Mouse (Mus musculus) hindbrain, embryonic 14.5 days (tissue): Measurements from ENCODE around the gene Plxnc1. TPM values are rescaled to one million over a fixed set of nuclear protein-coding genes. Genes with fewer than 3 reads are reported as not detected.

Experiments used
- ATAC-seq: fragments of 200-750 bp; cut with Nextera tagmentation; 2 replicates; pipeline ENCODE4 v1.8.0; 2017; ENCODE audit warnings: moderate number of reproducible peaks, mild to moderate bottlenecking, moderate TSS enrichment, moderate library complexity; ENCODE audit not compliant: low FRiP score
- DNase-seq: peaks from one replicate; pipeline ENCODE4 v3.0.0-alpha.2; 2015; ENCODE audit warnings: low spot score
- H3K27ac ChIP-seq: fragments of 300-500 bp; sonication (generic); 2 replicates; pipeline ENCODE4 v1.5.1; 2014; ENCODE audit warnings: mild to moderate bottlenecking, moderate library complexity
- H3K27me3 ChIP-seq: fragments of 300-500 bp; sonication (generic); 2 replicates; pipeline ENCODE4 v1.6.1; 2014; ENCODE audit warnings: mild to moderate bottlenecking, low read length, mixed read lengths; ENCODE audit not compliant: control insufficient read depth, insufficient read depth
- H3K36me3 ChIP-seq: fragments of 300-500 bp; sonication (generic); replicated peaks from 2 replicates; pipeline ENCODE4 v1.6.1; 2014; ENCODE audit not compliant: control insufficient read depth, insufficient read depth
- H3K4me1 ChIP-seq: fragments of 300-500 bp; sonication (generic); replicated peaks from 2 replicates; pipeline ENCODE4 v1.6.1; 2014; ENCODE audit warnings: antibody characterized with exemption, low read length, mixed read lengths; ENCODE audit not compliant: control insufficient read depth, insufficient read depth
- H3K4me2 ChIP-seq: fragments of 300-500 bp; sonication (generic); replicated peaks from 2 replicates; pipeline ENCODE4 v1.6.1; 2014; ENCODE audit warnings: mild to moderate bottlenecking, moderate library complexity
- H3K4me3 ChIP-seq: fragments of 300-500 bp; sonication (generic); replicated peaks from 2 replicates; pipeline ENCODE4 v1.5.1; 2014; ENCODE audit warnings: mild to moderate bottlenecking, low read length
- H3K9ac ChIP-seq: fragments of 300-500 bp; sonication (generic); 2 replicates; pipeline ENCODE4 v1.6.1; 2014
- H3K9me3 ChIP-seq: fragments of 300-500 bp; sonication (generic); 2 replicates; pipeline ENCODE4 v1.6.1; 2016; ENCODE audit warnings: low read length; ENCODE audit not compliant: control insufficient read depth
- WGBS: fragments of 180-500 bp; shearing (Covaris S2); extraction: QIAGEN DNeasy Blood & Tissue Kit; methylation state at CpG from one replicate; pipeline ENCODE4 v1.1.7; 2014; 5-methylcytosine and 5-hydroxymethylcytosine counted together
- polyA plus RNA-seq: library from polyadenylated mRNA; unstranded; fragments of >200 nt; fragmentation: Nextera tagmentation; extraction: Ambion mirVana; gene quantifications from 2 replicates; pipeline ENCODE4 v1.2.1, GENCODE M21; 2014

Plxnc1 gene
- polyA plus RNA-seq, 1 experiment from 2014 or later, result 15.5 TPM

DNA sequence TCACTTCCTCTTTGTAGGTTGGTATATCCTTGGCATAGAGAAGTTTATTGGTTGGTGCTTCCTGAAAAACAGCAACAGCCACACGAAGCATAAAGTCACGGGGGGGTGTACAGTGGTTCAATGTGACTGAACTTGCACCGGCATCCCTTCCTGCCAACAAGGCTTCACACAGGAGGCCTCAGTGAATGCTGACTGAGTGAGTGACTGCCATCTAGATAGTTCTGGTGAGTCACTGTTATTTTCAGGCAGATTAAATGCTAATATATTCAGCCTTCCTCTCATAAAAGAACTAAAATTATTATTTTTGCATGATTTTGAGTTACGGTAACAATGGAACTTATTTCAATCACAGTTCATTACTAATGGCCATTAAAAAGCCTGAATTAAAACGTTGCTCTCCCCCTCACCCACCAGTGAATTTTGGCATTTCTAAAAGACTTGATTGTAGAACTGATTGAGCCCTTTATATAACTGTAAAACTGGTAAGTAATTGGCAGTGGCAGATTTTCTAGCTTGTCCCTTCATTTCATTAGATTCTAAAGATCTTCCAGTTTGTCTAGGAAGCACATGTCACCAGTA lies 149.9 kb downstream of the Plxnc1 start:
- H3K27ac ChIP-seq, result no peak overlapping the region
- no peak overlapping the region for H3K4me3 ChIP-seq
- H3K4me2 ChIP-seq, result no peak overlapping the region
- H3K27me3 ChIP-seq, result no peaks in the 10 kb centered on the region
- 88% methylated on average over 5 of the region's 5 CpGs for WGBS
- peaks cover 72% of the 10 kb centered on the region for H3K36me3 ChIP-seq
- DNase-seq (no peak), ATAC-seq (no peak)
- H3K9me3 ChIP-seq, result no peaks in the 10 kb centered on the region
- H3K9ac ChIP-seq, result no peak overlapping the region
- no peaks in the 10 kb centered on the region for H3K4me1 ChIP-seq

GRCm38 (mm10) chr10:94793914-94794313 lies 150.7 kb downstream of the Plxnc1 start:
- no peak for ATAC-seq
- H3K4me1 ChIP-seq, result no peaks in the 10 kb centered on the region
- 98% methylated on average over 3 of the region's 3 CpGs for WGBS
- H3K27ac ChIP-seq, result no peak overlapping the region
- peaks cover 68% of the 10 kb centered on the region for H3K36me3 ChIP-seq
- H3K9ac ChIP-seq, result no peak overlapping the region
- no peak overlapping the region for H3K4me3 ChIP-seq
- H3K9me3 ChIP-seq, result no peaks in the 10 kb centered on the region
- H3K27me3 ChIP-seq, result no peaks in the 10 kb centered on the region
- no peak for DNase-seq
- no peak overlapping the region for H3K4me2 ChIP-seq

DNA sequence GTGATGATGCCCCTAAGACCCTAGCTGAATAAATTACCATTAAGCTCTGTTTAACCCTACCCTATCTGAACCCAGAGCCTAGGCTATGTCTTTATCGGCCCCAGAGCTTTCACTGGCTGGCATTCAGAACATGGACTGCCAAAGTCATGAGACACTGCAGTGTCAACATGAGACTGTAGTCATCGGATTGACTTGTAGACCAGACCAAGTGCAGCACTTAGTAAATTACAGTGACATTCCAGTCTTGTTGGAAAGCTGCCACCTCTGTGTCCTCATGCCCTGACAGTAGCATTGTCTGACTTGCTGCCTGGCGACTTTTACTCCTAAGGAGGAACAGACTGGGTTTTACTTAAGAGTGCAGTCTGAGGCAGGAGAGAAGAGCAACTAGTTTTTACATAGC lies 155.4 kb downstream of the Plxnc1 start:
- 65% methylated on average over 3 of the region's 3 CpGs for WGBS
- no peak overlapping the region for H3K4me3 ChIP-seq
- DNase-seq (no peak), ATAC-seq (no peak)
- H3K27ac ChIP-seq, result no peak overlapping the region
- H3K9ac ChIP-seq, result no peak overlapping the region
- H3K9me3 ChIP-seq, result no peaks in the 10 kb centered on the region
- no peaks in the 10 kb centered on the region for H3K27me3 ChIP-seq
- H3K4me1 ChIP-seq, result no peaks in the 10 kb centered on the region
- H3K36me3 ChIP-seq, result peaks cover 39% of the 10 kb centered on the region
- H3K4me2 ChIP-seq, result no peak overlapping the region

GRCm38 (mm10) chr10:94780618-94781262 lies 163.9 kb downstream of the Plxnc1 start:
- 81% methylated on average over 3 of the region's 3 CpGs for WGBS

DNA sequence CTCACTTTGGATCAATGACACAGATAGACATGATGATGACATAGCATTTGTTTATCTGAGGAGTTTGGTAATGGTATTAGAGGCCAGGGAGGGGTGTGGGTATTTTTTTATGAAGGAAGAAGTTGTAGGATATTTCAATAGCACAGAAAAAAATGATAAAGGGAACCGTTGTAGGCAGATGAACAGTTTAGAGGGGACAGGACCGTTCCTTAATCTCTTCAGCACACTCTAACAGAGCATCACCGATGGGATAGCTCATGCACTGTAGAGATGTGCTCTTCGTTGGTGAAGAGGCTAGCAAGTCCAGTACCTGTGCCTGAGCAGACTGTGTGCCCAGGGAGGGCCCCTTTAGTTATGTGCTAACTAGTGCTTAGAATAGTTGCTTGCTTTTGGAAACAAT lies 165.3 kb downstream of the Plxnc1 start:
- DNase-seq, result no peak
- no peak for ATAC-seq
- Histone ChIP-seq H3K4me1 (no peaks in the 10 kb centered on the region), H3K4me2 (no peak overlapping the region), H3K27ac (no peak overlapping the region), H3K4me3 (no peak overlapping the region), H3K9ac (no peak overlapping the region), H3K27me3 (no peaks in the 10 kb centered on the region), H3K9me3 (no peaks in the 10 kb centered on the region), H3K36me3 (peaks cover 5% of the 10 kb centered on the region; the same call in 1 of the 2 replicates)
- 98% methylated on average over 4 of the region's 4 CpGs for WGBS

More at GRCm38 (mm10) chr10:94780618-94781262, 163.9 kb downstream of the Plxnc1 start:
- DNase-seq (no peak), ATAC-seq (no peak)
- Histone ChIP-seq H3K9ac (no peak overlapping the region), H3K27ac (no peak overlapping the region), H3K36me3 (peaks cover 5% of the 10 kb centered on the region; the same call in 1 of the 2 replicates), H3K4me3 (no peak overlapping the region), H3K27me3 (no peaks in the 10 kb centered on the region), H3K9me3 (no peaks in the 10 kb centered on the region), H3K4me1 (no peaks in the 10 kb centered on the region), H3K4me2 (no peak overlapping the region)

DNA sequence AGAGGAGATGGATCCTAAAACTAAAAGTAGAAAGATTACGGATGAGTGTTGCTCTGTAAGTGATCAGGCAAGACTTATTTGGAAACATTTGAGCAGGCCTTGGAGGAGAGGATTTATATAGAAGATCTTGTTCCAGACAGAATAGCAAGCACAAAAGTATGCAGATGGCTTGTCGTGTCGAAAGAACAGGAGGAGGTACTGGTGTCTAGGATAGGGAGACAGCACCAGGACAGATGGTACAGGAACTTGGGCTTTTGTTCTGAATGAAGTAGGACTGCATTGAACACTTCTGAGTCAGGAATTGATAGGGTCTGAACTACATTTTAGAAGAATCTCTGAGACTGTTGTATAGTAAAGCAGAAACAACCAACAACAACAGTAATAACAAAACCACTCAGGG lies 167.1 kb downstream of the Plxnc1 start:
- Histone ChIP-seq H3K4me2 (no peak overlapping the region), H3K27me3 (no peaks in the 10 kb centered on the region), H3K4me3 (no peak overlapping the region), H3K27ac (no peak overlapping the region), H3K9me3 (no peaks in the 10 kb centered on the region), H3K36me3 (peaks cover 5% of the 10 kb centered on the region; the same call in 1 of the 2 replicates), H3K4me1 (no peaks in the 10 kb centered on the region), H3K9ac (no peak overlapping the region)
- DNase-seq (no peak), ATAC-seq (no peak)
- WGBS, result 87% methylated on average over 3 of the region's 3 CpGs

- DNase-seq (no peak), ATAC-seq (no peak)
- no peak overlapping the region for H3K27ac ChIP-seq
- no peaks in the 10 kb centered on the region for H3K9me3 ChIP-seq
- peaks cover 14% of the 10 kb centered on the region; the same call in 1 of the 2 replicates for H3K36me3 ChIP-seq
- no peaks in the 10 kb centered on the region for H3K4me1 ChIP-seq
- WGBS, result 64% methylated on average over 3 of the region's 3 CpGs
- no peaks in the 10 kb centered on the region for H3K27me3 ChIP-seq
- no peak overlapping the region for H3K4me3 ChIP-seq
- H3K9ac ChIP-seq, result no peak overlapping the region
- H3K4me2 ChIP-seq, result no peak overlapping the region
Observed at GRCm38 (mm10) chr10:94771496-94771895, 173.1 kb downstream of the Plxnc1 start.

DNA sequence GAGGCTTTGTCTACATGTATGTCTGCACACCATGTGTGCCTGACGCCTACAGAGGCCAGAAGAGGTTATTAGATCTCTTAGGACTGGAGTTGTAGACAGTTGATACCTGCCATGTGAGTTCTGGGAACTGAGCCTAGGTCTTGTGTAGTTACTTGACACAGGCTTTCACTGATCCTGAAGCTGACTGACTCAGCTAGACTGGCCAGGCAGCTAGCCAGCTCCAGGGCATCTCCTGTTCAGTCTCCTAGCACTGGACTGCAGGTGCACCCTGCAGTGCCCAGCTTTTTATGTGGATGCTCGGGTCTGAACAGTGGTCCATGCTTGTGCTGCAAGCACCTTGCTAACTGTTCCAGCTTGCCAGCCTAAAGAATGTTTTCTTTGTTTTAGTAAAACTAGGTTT lies 197.6 kb downstream of the Plxnc1 start:
- no peak for DNase-seq
- H3K9ac ChIP-seq, result no peak overlapping the region
- H3K4me1 ChIP-seq, result no peaks in the 10 kb centered on the region
- H3K9me3 ChIP-seq, result no peaks in the 10 kb centered on the region
- H3K27ac ChIP-seq, result no peak overlapping the region
- ATAC-seq, result no peak
- no peak overlapping the region for H3K4me3 ChIP-seq
- H3K27me3 ChIP-seq, result no peaks in the 10 kb centered on the region
- peaks cover 9% of the 10 kb centered on the region for H3K36me3 ChIP-seq
- H3K4me2 ChIP-seq, result no peak overlapping the region
- 85% methylated on average over 2 of the region's 2 CpGs for WGBS

- H3K9me3 ChIP-seq, result no peaks in the 10 kb centered on the region
- ATAC-seq, result no peak
- no peak overlapping the region for H3K9ac ChIP-seq
- H3K4me3 ChIP-seq, result no peak overlapping the region
- WGBS, result 98% methylated on average over 3 of the region's 3 CpGs
- H3K36me3 ChIP-seq, result no peaks in the 10 kb centered on the region
- no peaks in the 10 kb centered on the region for H3K4me1 ChIP-seq
- H3K27me3 ChIP-seq, result no peaks in the 10 kb centered on the region
- H3K27ac ChIP-seq, result no peak overlapping the region
- no peak overlapping the region for H3K4me2 ChIP-seq
- no peak for DNase-seq
Observed at GRCm38 (mm10) chr10:94741459-94741858, 203.2 kb downstream of the Plxnc1 start.
